Mouse (Mus musculus): ENCODE measurements at regions not wholly inside any gene's neighbourhood (a gene's known extent, or its start where the extent isn't known, plus 50 kb on each side); places are given as distances from the start of the nearest gene placed in this dataset.

DNA sequence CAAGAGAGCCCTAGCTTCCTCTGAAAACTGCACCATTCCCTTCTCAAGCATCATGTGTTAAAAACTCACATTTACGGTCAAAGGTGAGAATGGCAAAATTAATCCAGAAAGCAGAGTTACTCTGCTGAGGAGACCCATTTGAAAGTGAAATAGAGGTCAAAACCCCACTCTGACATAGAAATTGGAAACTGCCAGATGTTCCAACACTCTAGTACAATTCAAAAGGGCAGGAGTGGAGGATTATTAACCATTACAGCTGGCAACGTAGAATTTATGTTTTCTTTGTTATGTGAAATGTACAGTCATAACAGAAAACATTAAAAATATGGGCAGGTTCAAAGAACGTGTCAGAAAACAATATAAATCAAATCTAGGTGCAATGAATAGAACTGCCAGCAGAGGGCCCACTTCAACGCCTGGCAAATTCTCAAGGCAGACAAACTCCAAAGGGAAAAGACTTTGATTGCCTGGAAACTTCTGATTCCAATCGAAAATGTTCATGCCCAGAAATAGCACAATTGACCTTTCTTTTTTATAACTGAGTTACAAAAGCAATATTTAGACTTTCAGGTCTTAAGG lies 54.2 kb upstream of the Rfpl4b start:
- peak; percentile 51 to 68 for DNase-seq (ENCODE audit: low spot score in 2 of 2)

- no peak for DNase-seq (ENCODE audit: low spot score in 2 of 2)
These were observed 57.7 kb upstream of the Rfpl4b start for GRCm38 (mm10) chr10:38879271-38879670.

DNA sequence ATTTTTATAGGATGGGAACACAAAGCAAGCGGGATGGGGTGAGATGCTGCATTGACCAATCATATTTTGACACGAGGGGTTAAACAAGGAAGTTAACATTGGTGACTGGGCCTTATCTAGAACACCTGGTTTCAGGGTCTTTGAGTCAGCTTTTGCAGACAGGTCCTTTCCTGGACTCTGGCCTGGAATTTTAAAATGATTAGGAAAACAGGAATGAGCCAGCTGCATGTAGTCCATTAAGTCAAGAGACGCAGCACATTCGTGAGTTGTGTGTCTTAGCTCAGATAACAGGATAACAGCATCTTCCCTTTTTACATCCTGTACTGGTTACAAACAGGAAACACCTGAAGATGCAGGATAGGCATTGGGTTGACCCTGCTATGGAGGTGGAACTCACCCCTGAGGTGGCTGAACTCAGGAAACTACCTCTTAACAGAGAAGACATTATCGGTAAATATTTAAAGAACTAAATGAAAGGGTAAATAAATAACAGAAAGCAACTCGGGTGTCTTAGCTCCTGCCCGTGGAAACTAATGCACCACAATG lies 59.1 kb upstream of the Rfpl4b start:
- DNase-seq (ENCODE audit: low spot score in 2 of 2): no peak

DNA sequence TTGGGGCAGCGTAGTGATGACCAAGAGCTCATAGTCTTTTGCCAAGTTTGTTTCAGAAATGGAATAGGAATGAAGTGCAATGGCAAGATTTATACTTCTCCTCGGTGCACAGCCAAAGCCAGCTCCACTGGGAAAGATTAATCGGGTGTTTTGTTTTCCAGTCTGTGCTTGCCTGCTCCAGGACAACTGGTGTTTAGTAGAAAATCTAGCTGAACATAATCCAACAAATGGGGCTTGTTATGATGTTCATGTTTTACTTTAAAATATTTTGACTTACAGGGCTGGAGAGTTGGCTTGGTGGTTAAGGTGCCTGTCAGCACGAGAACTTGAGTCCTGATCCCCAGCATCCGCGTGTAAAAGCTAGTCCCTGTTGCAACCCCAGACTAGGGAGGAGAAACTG lies 60.6 kb upstream of the Rfpl4b start:
- no peak for DNase-seq (ENCODE audit: low spot score in 2 of 2)

- no peak for DNase-seq (ENCODE audit: low spot score in 2 of 2)
These were observed 62.4 kb upstream of the Rfpl4b start for GRCm38 (mm10) chr10:38883816-38884599.

GRCm38 (mm10) chr10:38884641-38885040 lies 63.1 kb upstream of the Rfpl4b start:
- DNase-seq (ENCODE audit: low spot score in 2 of 2): no peak

- DNase-seq (ENCODE audit: low spot score in 2 of 2): no peak
These were observed 64.9 kb upstream of the Rfpl4b start for GRCm38 (mm10) chr10:38886441-38886840.

DNA sequence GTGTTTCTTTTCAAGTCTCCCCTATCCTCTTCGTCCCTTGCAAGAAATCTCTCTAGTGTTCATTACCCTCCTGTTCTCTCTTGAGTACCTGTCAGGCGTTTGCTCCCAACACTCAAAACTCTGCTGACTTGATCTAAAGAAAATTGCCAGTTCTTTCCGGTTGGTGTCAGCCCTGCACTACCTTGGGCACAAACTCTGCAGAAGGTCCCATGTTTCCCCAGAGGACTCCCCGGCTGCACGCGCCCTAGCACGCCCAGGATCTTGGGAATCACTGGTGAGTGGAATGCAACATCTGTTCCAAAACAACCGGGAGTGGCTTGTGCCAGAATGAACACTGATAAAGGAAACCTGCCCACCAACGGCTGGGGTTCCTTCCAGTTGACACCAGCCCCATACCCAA lies 66.3 kb upstream of the Rfpl4b start:
- no peak for DNase-seq (ENCODE audit: low spot score in 2 of 2)

DNA sequence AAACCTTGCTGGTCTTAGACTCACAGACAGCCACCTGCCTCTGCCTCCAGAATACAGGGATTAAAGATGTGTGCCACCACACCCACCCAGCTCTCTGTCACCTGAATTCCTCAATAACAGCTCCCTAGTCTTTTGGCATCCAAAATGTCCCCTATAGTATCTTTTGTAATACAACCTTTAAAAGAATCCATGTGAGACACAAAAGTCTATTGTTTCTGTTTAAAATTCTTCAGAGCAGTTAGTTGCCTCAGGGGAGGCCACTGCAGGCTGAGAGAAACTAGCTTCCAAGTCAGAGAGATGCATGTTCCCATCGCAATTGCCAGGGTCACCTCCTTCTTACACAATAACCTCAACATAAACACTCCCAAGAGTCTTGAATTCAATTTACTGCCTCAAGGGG lies 70.6 kb upstream of the Lama4 start:
- DNase-seq (ENCODE audit: low spot score in 2 of 2): no peak

DNA sequence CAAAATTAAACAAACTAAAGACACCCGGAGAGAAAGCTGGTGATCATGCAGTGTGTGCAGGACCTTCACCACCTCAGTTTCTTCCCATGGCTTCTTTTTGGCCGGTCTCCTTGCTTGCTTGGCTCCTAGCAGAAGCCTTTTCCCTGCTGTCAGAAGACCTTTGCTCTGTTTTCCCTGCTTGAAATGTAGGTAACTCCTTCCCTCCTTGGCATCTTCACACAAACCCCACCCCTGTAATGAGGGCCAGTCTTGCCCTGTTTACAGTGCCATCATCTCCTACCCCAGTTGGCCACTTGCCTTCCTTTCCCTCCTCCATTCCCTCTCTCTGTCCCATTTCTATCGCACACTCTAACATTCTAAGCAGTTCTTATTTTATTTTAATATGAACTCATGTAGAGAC lies 69.7 kb upstream of the Lama4 start:
- no peak for DNase-seq (ENCODE audit: low spot score in 2 of 2)

GRCm38 (mm10) chr10:38897573-38897972 lies 67.7 kb upstream of the Lama4 start:
- DNase-seq (ENCODE audit: low spot score in 2 of 2): peak; percentile 29 to 34

DNA sequence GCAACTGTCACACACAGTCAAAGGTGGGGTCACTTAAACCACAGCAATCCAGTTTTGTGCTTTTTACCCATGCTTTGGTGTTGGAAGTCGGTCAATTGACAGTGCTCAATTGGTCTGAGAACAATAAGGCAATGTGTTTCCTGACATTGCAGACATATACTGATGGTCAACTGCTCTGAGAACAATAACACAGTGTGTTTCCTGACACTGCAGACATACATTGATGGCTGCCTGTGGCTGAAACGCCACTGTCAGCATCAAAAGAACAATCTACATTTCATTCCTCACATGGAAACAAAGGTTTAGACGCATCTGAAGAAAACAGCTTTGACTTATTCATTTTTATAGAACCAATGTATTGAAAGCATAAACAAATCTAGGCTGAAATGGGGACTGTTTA lies 59.2 kb upstream of the Lama4 start:
- no peak for DNase-seq (ENCODE audit: low spot score in 2 of 2)

- no peak for DNase-seq (ENCODE audit: low spot score in 2 of 2)
These were observed 57.5 kb upstream of the Lama4 start for GRCm38 (mm10) chr10:38907835-38908234.

- DNase-seq (ENCODE audit: low spot score in 2 of 2): peak; percentile 82 to 87
These were observed 57.0 kb upstream of the Lama4 start for GRCm38 (mm10) chr10:38908277-38908676.

GRCm38 (mm10) chr10:38909152-38909732 lies 56.1 kb upstream of the Lama4 start:
- no peak for DNase-seq (ENCODE audit: low spot score in 2 of 2)

- no peak for DNase-seq (ENCODE audit: low spot score in 2 of 2)
These were observed 55.5 kb upstream of the Lama4 start for GRCm38 (mm10) chr10:38909843-38910242.

GRCm38 (mm10) chr10:38913013-38913412 lies 52.3 kb upstream of the Lama4 start:
- DNase-seq (ENCODE audit: low spot score in 2 of 2): no peak
